10 mouse cellular contexts compared by ENCODE assay signal in genomic region chr11:97524306-97524705, GRCm38 (mm10). TPM values are rescaled to one million over a fixed set of nuclear protein-coding genes. Genes with fewer than 3 reads are reported as not detected.
DNase-seq lines count a peak whose midpoint lies in the region; ATAC-seq lines count a peak whose summit lies in the region.
"Had no signal": no experiment of that assay in that cellular context is flagged by ENCODE, and none has a peak within 500 bp of the region (broad histone marks: within the 10 kb centered on the region; RNA-seq: fewer than 3 reads in every experiment).

No protein-coding gene starts in this region.

- peaks cover 45% of the 10 kb centered on the region for H3K4me1 ChIP-seq in forebrain, embryonic 10.5 days
- H3K4me1 ChIP-seq in forebrain, embryonic 16.5 days (replicated peaks; ENCODE audit: control insufficient read depth, insufficient read depth, low read length): no peaks in the 10 kb centered on the region
- H3K4me1 ChIP-seq in forebrain, embryonic 14.5 days (ENCODE audit: control insufficient read depth, insufficient read depth, low read length): no peaks in the 10 kb centered on the region; the same call in 1 of the 2 replicates
- peaks cover 25% of the 10 kb centered on the region for H3K4me1 ChIP-seq in midbrain, embryonic 13.5 days (replicated peaks)

- no peak for ATAC-seq in forebrain, embryonic 16.5 days
- no peak for ATAC-seq in forebrain, embryonic 14.5 days
- ATAC-seq in midbrain, embryonic 13.5 days: no peak

- peaks cover 63% of the 10 kb centered on the region for H3K36me3 ChIP-seq in forebrain, embryonic 10.5 days (replicated peaks)
- H3K36me3 ChIP-seq in forebrain, embryonic 16.5 days (ENCODE audit: control insufficient read depth, insufficient read depth): peaks cover 18% of the 10 kb centered on the region
- peaks cover 89% of the 10 kb centered on the region for H3K36me3 ChIP-seq in forebrain, embryonic 14.5 days (ENCODE audit: control insufficient read depth, insufficient read depth, low read length)
- H3K36me3 ChIP-seq in midbrain, embryonic 13.5 days: peaks cover 85% of the 10 kb centered on the region

- 0 out of 2 replicates have a peak overlapping the region, but pooled peaks have one; percentile 10 for H3K4me3 ChIP-seq in forebrain, embryonic 10.5 days
- no peak overlapping the region for H3K4me3 ChIP-seq in forebrain, embryonic 16.5 days (replicated peaks; ENCODE audit: low read length)
- no peak overlapping the region for H3K4me3 ChIP-seq in forebrain, embryonic 14.5 days (ENCODE audit: low read depth, low read length)
- H3K4me3 ChIP-seq in midbrain, embryonic 13.5 days (replicated peaks): no peak overlapping the region
- H3K4me3 ChIP-seq: heart, adult 2 months had no signal

- H3K9ac ChIP-seq in forebrain, embryonic 16.5 days (replicated peaks; ENCODE audit: low read depth, low read length): no peak overlapping the region
- no peak overlapping the region for H3K9ac ChIP-seq in forebrain, embryonic 14.5 days (ENCODE audit: low read length)
- peak overlapping the region; percentile 30; the same call in 1 of the 2 replicates for H3K9ac ChIP-seq in midbrain, embryonic 13.5 days (replicated peaks)

- H3K4me2 ChIP-seq in forebrain, embryonic 16.5 days (ENCODE audit: low read length): no peak overlapping the region
- no peak overlapping the region for H3K4me2 ChIP-seq in forebrain, embryonic 14.5 days (ENCODE audit: low read length)
- H3K4me2 ChIP-seq in midbrain, embryonic 13.5 days (replicated peaks): no peak overlapping the region

- no peaks in the 10 kb centered on the region for H3K9me3 ChIP-seq in forebrain, embryonic 10.5 days
- H3K9me3 ChIP-seq in forebrain, embryonic 16.5 days (ENCODE audit: control insufficient read depth, low read length): no peaks in the 10 kb centered on the region
- H3K9me3 ChIP-seq in forebrain, embryonic 14.5 days (replicated peaks; ENCODE audit: control insufficient read depth, low read length): no peaks in the 10 kb centered on the region
- H3K9me3 ChIP-seq in midbrain, embryonic 13.5 days: no peaks in the 10 kb centered on the region

- peaks cover 15% of the 10 kb centered on the region for H3K27me3 ChIP-seq in forebrain, embryonic 10.5 days (ENCODE audit: poor library complexity, severe bottlenecking)
- no peaks in the 10 kb centered on the region for H3K27me3 ChIP-seq in forebrain, embryonic 16.5 days (replicated peaks; ENCODE audit: control insufficient read depth, insufficient read depth, low read length)
- no peaks in the 10 kb centered on the region for H3K27me3 ChIP-seq in forebrain, embryonic 14.5 days (replicated peaks; ENCODE audit: control insufficient read depth, insufficient read depth, low read length)
- no peaks in the 10 kb centered on the region for H3K27me3 ChIP-seq in midbrain, embryonic 13.5 days

- H3K27ac ChIP-seq in forebrain, embryonic 10.5 days: peak overlapping the region; percentile 77
- no peak overlapping the region for H3K27ac ChIP-seq in forebrain, embryonic 16.5 days (ENCODE audit: low read length)
- H3K27ac ChIP-seq in forebrain, embryonic 14.5 days (ENCODE audit: low read depth, low read length): peak overlapping the region; percentile 21
- peak overlapping the region; percentile 75 for H3K27ac ChIP-seq in midbrain, embryonic 13.5 days
- H3K27ac ChIP-seq: heart, adult 2 months had no signal

- 74% methylated on average over 9 of the region's 9 CpGs for WGBS in forebrain, embryonic 10.5 days
- WGBS in forebrain, embryonic 16.5 days: 68% methylated on average over 9 of the region's 9 CpGs
- 70% methylated on average over 9 of the region's 9 CpGs for WGBS in forebrain, embryonic 14.5 days
- WGBS in midbrain, embryonic 13.5 days: 62% methylated on average over 9 of the region's 9 CpGs

- DNase-seq in forebrain, embryonic 10.5 days (ENCODE audit: extremely low spot score, low spot score): no peak
- peak; percentile 41 for DNase-seq in 416B (ENCODE audit: low read depth)
- no peak for DNase-seq in forebrain, embryonic 14.5 days (ENCODE audit: low spot score)
- no peak for DNase-seq in right cerebral cortex, postnatal 10 days (ENCODE audit: low spot score in 2 of 2)
- DNase-seq in right cerebral cortex, postnatal 36 days (ENCODE audit: low spot score in 2 of 2): no peak
- DNase-seq in T-cell, adult 2 months (ENCODE audit: low spot score): no peak
- DNase-seq: right cerebral cortex, postnatal 4 days had no signal

RNA-seq across cellular contexts. Expression of gene 4933428G20Rik, which starts 24.2 kb away (rescaled TPM):
- 0.30 and 0.41 TPM in 2 replicates for polyA plus RNA-seq in forebrain, embryonic 10.5 days (2016; fragmentation: Nextera tagmentation; extraction: Ambion mirVana)
- polyA plus RNA-seq in forebrain, embryonic 16.5 days (2015; fragmentation: Nextera tagmentation; extraction: Ambion mirVana): 0.29 and 1.2 TPM in 2 replicates
- polyA plus RNA-seq in forebrain, embryonic 14.5 days (2014; fragmentation: Nextera tagmentation; extraction: Ambion mirVana): 0.40 TPM in 1 of 2 replicates, not detected in the other
- 0.88 and 1.2 TPM in 2 replicates for polyA plus RNA-seq in midbrain, embryonic 13.5 days (2015; fragmentation: Nextera tagmentation; extraction: Ambion mirVana)
- polyA plus RNA-seq: heart, adult 2 months had no signal

RNA-seq across cellular contexts. Expression of gene Srcin1, which starts 51.7 kb away (rescaled TPM):
- 0.91 and 1.1 TPM in 2 replicates for polyA plus RNA-seq in forebrain, embryonic 10.5 days (2016; fragmentation: Nextera tagmentation; extraction: Ambion mirVana)
- 7.0 and 9.9 TPM in 2 replicates for polyA plus RNA-seq in forebrain, embryonic 16.5 days (2015; fragmentation: Nextera tagmentation; extraction: Ambion mirVana)
- polyA plus RNA-seq in forebrain, embryonic 14.5 days (2014; fragmentation: Nextera tagmentation; extraction: Ambion mirVana): 5.6 and 6.4 TPM in 2 replicates
- polyA plus RNA-seq in midbrain, embryonic 13.5 days (2015; fragmentation: Nextera tagmentation; extraction: Ambion mirVana): 7.0 and 8.5 TPM in 2 replicates
